Comparison of ENCODE assay signal across 8 mouse cellular contexts in the genomic region with DNA sequence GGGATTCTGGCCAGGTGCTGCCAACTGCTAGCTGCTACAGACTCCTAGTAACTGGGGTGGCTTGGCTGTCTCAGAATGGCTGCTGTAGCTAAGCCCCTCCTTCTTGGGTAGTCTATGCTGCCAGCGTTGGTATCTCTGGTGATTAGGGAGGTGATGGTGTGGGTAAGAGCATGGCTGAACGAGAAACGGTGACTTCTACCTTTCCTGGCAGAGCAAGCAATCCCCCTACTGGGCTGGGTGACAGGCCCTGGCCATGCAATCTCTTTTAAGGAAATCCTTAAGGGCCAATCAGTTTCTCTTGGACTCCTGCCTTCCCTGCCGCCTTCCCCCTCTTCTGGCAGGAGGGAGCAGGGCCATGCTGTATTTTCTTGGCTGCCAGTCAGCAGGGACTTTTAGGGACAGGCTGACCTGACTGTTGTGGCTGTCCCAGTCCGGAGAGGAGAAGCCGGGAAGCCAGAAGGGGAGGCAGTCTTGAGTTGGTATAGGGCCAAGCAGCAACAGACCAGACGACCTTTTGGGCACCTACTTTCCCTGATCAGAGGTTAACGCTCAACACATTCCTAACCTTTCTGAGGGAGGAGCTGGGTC.
A peak's percentile ranks its signal among the peaks of the same experiment; 100 is the strongest.
DNase-seq lines count a peak whose midpoint lies in the region; ATAC-seq lines count a peak whose summit lies in the region.

No protein-coding gene starts in this region.

- H3K9me3 ChIP-seq in forebrain, embryonic 14.5 days (replicated peaks; ENCODE audit: control insufficient read depth, low read length) = no peaks in the 10 kb centered on the region
- no peaks in the 10 kb centered on the region for H3K9me3 ChIP-seq in lung, embryonic 15.5 days

- intact Hi-C loops in heart, postnatal 14 days (cut with DNase I) = loop anchor here (2.0 to 5.0 kb wide), 4 partner anchors 21 to 101 kb away; no protein-coding TSS in a partner anchor

- 34% methylated on average over 8 of the region's 8 CpGs for WGBS in forebrain, embryonic 14.5 days
- 8% methylated on average over 8 of the region's 8 CpGs for WGBS in lung, embryonic 15.5 days

- H3K4me2 ChIP-seq in forebrain, embryonic 14.5 days (ENCODE audit: low read length) = peak overlapping the region; percentile 99
- peak overlapping the region; percentile 93 for H3K4me2 ChIP-seq in lung, embryonic 15.5 days

- peaks cover 13% of the 10 kb centered on the region; the same call in 1 of the 2 replicates for H3K4me1 ChIP-seq in forebrain, embryonic 14.5 days (ENCODE audit: control insufficient read depth, insufficient read depth, low read length)
- peaks cover 57% of the 10 kb centered on the region for H3K4me1 ChIP-seq in lung, embryonic 15.5 days

- H3K9ac ChIP-seq in forebrain, embryonic 14.5 days (ENCODE audit: low read length) = 0 out of 2 replicates have a peak overlapping the region, but pooled peaks have one; percentile 25
- H3K9ac ChIP-seq in lung, embryonic 15.5 days = peak overlapping the region; percentile 60

- peak overlapping the region; percentile 55 for H3K4me3 ChIP-seq in forebrain, embryonic 14.5 days (ENCODE audit: low read depth, low read length)
- peak overlapping the region; percentile 51 for H3K4me3 ChIP-seq in lung, embryonic 15.5 days

- DNase-seq in retina, postnatal 1 day = peak; percentile 21
- DNase-seq in retina, embryonic 14.5 days (ENCODE audit: low spot score) = no peak
- peak; percentile 56 for DNase-seq in forebrain, embryonic 14.5 days (ENCODE audit: low spot score)
- DNase-seq in heart, postnatal 14 days = peak; percentile 71 to 84
- DNase-seq in kidney, postnatal 25 days = peak; percentile 65 to 88
- peak; percentile 57 for DNase-seq in right cerebral cortex, postnatal 4 days
- no peak for DNase-seq in thymus, postnatal 14 days

- peaks cover 14% of the 10 kb centered on the region; the same call in 1 of the 2 replicates for H3K27me3 ChIP-seq in forebrain, embryonic 14.5 days (replicated peaks; ENCODE audit: control insufficient read depth, insufficient read depth, low read length)
- H3K27me3 ChIP-seq in lung, embryonic 15.5 days = peaks cover 16% of the 10 kb centered on the region

- H3K27ac ChIP-seq in forebrain, embryonic 14.5 days (ENCODE audit: low read depth, low read length) = no peak overlapping the region; the same call in 1 of the 2 replicates
- peak overlapping the region; percentile 69 for H3K27ac ChIP-seq in lung, embryonic 15.5 days

- H3K36me3 ChIP-seq in forebrain, embryonic 14.5 days (ENCODE audit: control insufficient read depth, insufficient read depth, low read length) = no peaks in the 10 kb centered on the region
- no peaks in the 10 kb centered on the region for H3K36me3 ChIP-seq in lung, embryonic 15.5 days

- ATAC-seq in forebrain, embryonic 14.5 days = no peak
- peak; percentile 19; the same call in 1 of the 2 replicates for ATAC-seq in lung, embryonic 15.5 days (ENCODE audit: borderline replicate concordance, extremely low read depth, low FRiP score, low TSS enrichment)

Comparison
In these comparisons a context has a peak if more than half of its experiments do, and no peak if none do; other contexts are left out.
1. DNase-seq: peak in retina, postnatal 1 day (single experiment), forebrain, embryonic 14.5 days (single experiment), heart, postnatal 14 days (2 of 2), kidney, postnatal 25 days (2 of 2) and right cerebral cortex, postnatal 4 days (single experiment); none in retina, embryonic 14.5 days (single experiment) and thymus, postnatal 14 days (single experiment).